Mouse (Mus musculus) embryo, embryonic 10 days (tissue): ENCODE measurements around the gene Gnrhr.

Experiments
- DNase-seq: peaks from one replicate; pipeline ENCODE4 v3.0.0-alpha.2; 2015; ENCODE audit warnings: low spot score

The Gnrhr gene

GRCm38 (mm10) chr5:86197801-86198200, at the start of gene Gnrhr:
Gene Gnrhr, minus strand, starts transcription at chr5:86197901.
- no peak for DNase-seq

DNA sequence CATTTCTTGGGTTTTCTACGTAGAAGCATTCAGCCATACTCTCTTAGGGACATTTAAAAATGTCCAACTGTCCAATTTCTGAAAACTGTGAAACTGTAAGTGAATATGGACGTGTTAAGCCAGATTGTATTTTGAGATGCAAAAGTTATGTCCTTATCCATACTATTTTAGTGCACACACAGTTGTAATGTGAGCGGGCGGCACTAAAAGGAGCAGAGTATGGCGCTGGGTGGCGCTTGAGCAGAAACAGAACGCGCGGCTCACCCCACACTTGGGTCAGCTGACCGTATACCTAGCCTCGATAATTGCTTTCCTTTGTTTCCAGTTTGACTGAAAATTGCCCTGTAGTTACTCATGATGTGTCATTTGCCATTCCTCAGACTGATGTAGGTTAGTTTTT, 48.9 kb upstream of the Gnrhr start:
- no peak for DNase-seq

DNA sequence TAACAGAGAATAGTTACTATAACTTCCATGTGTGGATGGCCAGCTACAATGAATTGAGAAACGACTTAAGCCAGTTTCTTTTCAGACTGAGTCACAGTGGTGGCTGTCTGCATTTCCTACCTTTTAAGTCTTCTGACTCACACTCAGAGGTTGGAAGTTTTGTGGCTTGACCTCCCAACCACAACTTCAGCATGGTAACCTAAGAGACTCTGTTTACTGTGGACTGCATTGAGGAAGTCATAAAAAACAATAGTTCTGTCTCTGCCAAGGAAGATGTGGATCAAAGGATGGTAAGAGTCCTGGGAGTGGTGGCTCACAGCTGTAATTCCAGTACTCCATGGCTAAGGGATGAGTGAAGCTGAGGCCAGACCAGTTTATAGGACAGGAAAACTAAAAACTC, 47.2 kb upstream of the Gnrhr start:
- DNase-seq, result no peak

GRCm38 (mm10) chr5:86244275-86244674, 46.6 kb upstream of the Gnrhr start:
- DNase-seq, result no peak

- no peak for DNase-seq
These were observed 29.6 kb upstream of the Gnrhr start for GRCm38 (mm10) chr5:86227156-86227853.

- peak; percentile 61 for DNase-seq
These were observed 6.3 kb downstream of the Gnrhr start for GRCm38 (mm10) chr5:86191356-86191755.

- peak; percentile 68 for DNase-seq
These were observed 6.9 kb downstream of the Gnrhr start for GRCm38 (mm10) chr5:86190770-86191169.

- DNase-seq, result no peak
These were observed 7.4 kb downstream of the Gnrhr start for GRCm38 (mm10) chr5:86190290-86190689.

GRCm38 (mm10) chr5:86187441-86187840, 10.3 kb downstream of the Gnrhr start:
- DNase-seq, result no peak

GRCm38 (mm10) chr5:86173778-86174177, 23.9 kb downstream of the Gnrhr start:
- DNase-seq, result no peak

DNA sequence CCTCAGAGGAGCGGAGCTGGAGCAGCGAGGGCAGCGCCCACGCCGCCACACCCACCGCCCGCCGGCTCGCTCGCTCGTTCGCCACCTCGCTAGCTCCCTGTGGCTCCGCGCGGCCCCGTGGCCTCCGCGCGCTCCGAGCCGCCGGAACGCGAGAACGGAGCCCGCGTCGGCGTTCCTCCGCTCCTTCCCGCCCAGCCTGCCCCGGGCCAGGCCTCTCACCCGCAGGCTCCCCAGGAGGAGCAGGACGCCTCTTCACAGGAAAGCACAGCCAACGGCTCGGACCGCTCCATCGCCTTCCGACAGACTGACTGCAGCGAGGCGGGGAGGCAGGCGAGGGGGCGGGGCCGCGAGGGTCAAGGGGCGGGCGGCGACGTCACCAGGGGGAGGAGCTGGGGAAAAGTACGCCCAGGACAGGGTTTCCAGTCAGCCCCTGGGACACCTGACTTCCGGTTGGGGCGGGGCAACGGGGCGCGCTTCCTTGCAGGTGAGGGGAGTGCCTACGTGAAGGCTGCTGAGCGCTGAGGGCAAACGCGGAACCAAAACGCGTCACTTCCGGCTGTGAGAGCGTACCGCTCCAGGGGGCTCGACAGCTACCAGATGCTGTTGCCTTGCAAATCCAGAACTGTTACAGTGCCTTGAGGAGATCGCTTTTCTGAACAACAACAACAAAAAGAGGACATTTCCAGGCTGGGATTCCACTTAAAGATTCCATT, 25.1 kb downstream of the Gnrhr start, which contains the start of gene Uba6:
Gene Uba6, minus strand, starts transcription at position 355 of the 713 bp plus-strand sequence.
- DNase-seq, result peak; percentile 99

DNA sequence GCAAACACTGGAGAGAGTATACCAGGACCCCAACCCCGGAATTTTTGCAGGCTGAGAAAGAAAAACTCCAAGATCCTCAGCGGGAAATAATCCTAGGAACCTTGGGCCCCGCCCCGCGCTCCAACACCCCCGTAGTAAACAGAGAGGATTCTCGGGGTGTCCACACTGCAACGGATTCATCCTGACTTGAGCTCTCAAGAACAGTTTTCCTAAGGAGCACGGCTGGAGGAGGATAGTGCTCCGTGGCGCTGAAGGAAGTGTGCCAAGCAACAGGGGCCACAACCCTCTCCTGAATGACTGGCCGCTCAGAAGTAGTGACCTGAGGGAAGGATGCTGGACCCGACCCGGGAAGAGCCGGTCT, 25.6 kb downstream of the Gnrhr start:
- no peak for DNase-seq
